30 mouse cellular contexts compared by ENCODE assay signal in genomic region chr10:57814295-57814694, GRCm38 (mm10).
"Had no signal": no experiment of that assay in that cellular context is flagged by ENCODE, and none has a peak within 500 bp of the region (broad histone marks: within the 10 kb centered on the region; RNA-seq: fewer than 3 reads in every experiment).

No protein-coding gene starts in this region.

- H3K9me3 ChIP-seq: limb, embryonic 10.5 days; limb, embryonic 12.5 days; limb, embryonic 13.5 days; limb, embryonic 15.5 days; liver, embryonic 12.5 days; liver, embryonic 13.5 days; liver, embryonic 15.5 days; lung, embryonic 15.5 days; megakaryocyte, embryonic 14.5 days; midbrain, embryonic 10.5 days; midbrain, embryonic 13.5 days; neural tube, embryonic 12.5 days; neural tube, embryonic 13.5 days had no signal

- ATAC-seq: liver, embryonic 12.5 days; liver, postnatal 0 days; lung, postnatal 0 days; midbrain, embryonic 13.5 days; midbrain, embryonic 16.5 days had no signal

- H3K36me3 ChIP-seq: limb, embryonic 10.5 days; limb, embryonic 12.5 days; limb, embryonic 13.5 days; limb, embryonic 15.5 days; liver, embryonic 12.5 days; liver, embryonic 13.5 days; liver, embryonic 15.5 days; lung, embryonic 15.5 days had no signal

- H3K27me3 ChIP-seq: limb, embryonic 12.5 days; limb, embryonic 13.5 days; limb, embryonic 15.5 days; liver, embryonic 12.5 days; liver, embryonic 13.5 days; liver, embryonic 15.5 days; lung, embryonic 15.5 days; megakaryocyte, embryonic 14.5 days; neural tube, embryonic 12.5 days; neural tube, embryonic 13.5 days had no signal

- H3K4me2 ChIP-seq: limb, embryonic 12.5 days; limb, embryonic 13.5 days; limb, embryonic 15.5 days; liver, embryonic 11.5 days; liver, embryonic 12.5 days; liver, embryonic 13.5 days; liver, embryonic 15.5 days; lung, embryonic 14.5 days; lung, embryonic 15.5 days; midbrain, embryonic 13.5 days; neural tube, embryonic 12.5 days; neural tube, embryonic 13.5 days had no signal

- H3K4me3 ChIP-seq: left cerebral cortex, adult 2 months; limb, embryonic 10.5 days; limb, embryonic 12.5 days; limb, embryonic 13.5 days; limb, embryonic 15.5 days; liver, embryonic 12.5 days; liver, embryonic 13.5 days; liver, embryonic 15.5 days; lung, embryonic 15.5 days; megakaryocyte, embryonic 14.5 days; midbrain, embryonic 10.5 days; midbrain, embryonic 13.5 days; myocyte; neural tube, embryonic 12.5 days; neural tube, embryonic 13.5 days had no signal

- H3K4me1 ChIP-seq: limb, embryonic 10.5 days; limb, embryonic 12.5 days; limb, embryonic 13.5 days; limb, embryonic 15.5 days; lung, embryonic 15.5 days; megakaryocyte, embryonic 14.5 days; neural tube, embryonic 12.5 days; neural tube, embryonic 13.5 days had no signal

- H3K9ac ChIP-seq: limb, embryonic 12.5 days; limb, embryonic 13.5 days; limb, embryonic 15.5 days; liver, embryonic 12.5 days; liver, embryonic 13.5 days; liver, embryonic 14.5 days; liver, embryonic 15.5 days; liver, postnatal 0 days; lung, embryonic 14.5 days; lung, embryonic 15.5 days; midbrain, embryonic 13.5 days; neural tube, embryonic 12.5 days; neural tube, embryonic 13.5 days had no signal

- H3K27ac ChIP-seq: left cerebral cortex, adult 2 months; limb, embryonic 10.5 days; limb, embryonic 12.5 days; limb, embryonic 13.5 days; limb, embryonic 15.5 days; liver, embryonic 12.5 days; liver, embryonic 13.5 days; liver, embryonic 14.5 days; liver, embryonic 15.5 days; lung, embryonic 15.5 days; macrophage; neural tube, embryonic 12.5 days; neural tube, embryonic 13.5 days had no signal

- DNase-seq: left cerebral cortex, postnatal 4 days; liver; liver, embryonic 13.5 days; liver, postnatal 0 days; lung, adult 18-20 months; lung, adult 2 months; lung, embryonic 14.5 days; lung, postnatal 10 days; lung, postnatal 14 days; lung, postnatal 36 days; lung, postnatal 4 days had no signal
